Mouse (Mus musculus) monocyte, adult 5-6 weeks (primary cell): ENCODE results near the gene 2310022A10Rik. TPM values are rescaled to one million over a fixed set of nuclear protein-coding genes. Genes with fewer than 3 reads are reported as not detected.

ENCODE experiments used
- ATAC-seq: fragments of 153-309, 156-312 bp; replicated peaks from 2 replicates; pipeline ENCODE4 v1.8.0; 2017; ENCODE audit warnings: mild to moderate bottlenecking; ENCODE audit not compliant: low TSS enrichment, insufficient number of reproducible peaks, severe bottlenecking, poor library complexity, low FRiP score
- total RNA-seq: library from RNA; stranded (forward); fragments of 200-1000, 200-491, 200-594 nt; gene quantifications from 3 replicates; pipeline ENCODE4 v1.2.3, GENCODE M21; 2017

Gene 2310022A10Rik
- total RNA-seq, 1 experiment from 2014 or later = 3.6 TPM

- ATAC-seq = no peak
These were observed 15.0 kb upstream of the 2310022A10Rik start for GRCm38 (mm10) chr7:27537998-27538397.

- no peak for ATAC-seq
These were observed 14.2 kb upstream of the 2310022A10Rik start for GRCm38 (mm10) chr7:27538797-27539196.

- ATAC-seq = no peak
These were observed 12.5 kb upstream of the 2310022A10Rik start for GRCm38 (mm10) chr7:27540521-27540920.

GRCm38 (mm10) chr7:27540935-27541334 lies 12.1 kb upstream of the 2310022A10Rik start:
- no peak for ATAC-seq

- ATAC-seq = peak; percentile 75
These were observed 11.6 kb upstream of the 2310022A10Rik start for GRCm38 (mm10) chr7:27541431-27541830.

DNA sequence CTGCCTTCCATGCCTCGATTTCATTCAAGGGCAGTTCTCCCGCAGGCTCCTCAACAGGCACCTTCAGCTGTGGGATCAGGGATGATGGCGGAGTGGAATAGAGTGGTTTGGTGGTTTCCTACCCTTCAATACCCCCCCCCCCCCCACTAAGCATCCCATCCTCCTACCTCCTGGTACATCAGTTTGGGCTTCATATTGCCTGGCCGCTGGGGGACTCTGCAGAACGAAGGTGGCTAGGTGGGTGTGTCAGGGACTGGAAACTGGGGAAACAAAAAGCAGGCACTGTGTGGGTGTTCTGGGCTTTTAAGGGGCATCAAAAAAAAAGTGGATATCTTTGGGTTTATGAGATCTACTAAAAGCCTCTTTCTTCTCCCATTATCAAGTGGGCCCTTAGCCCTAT lies 11.1 kb upstream of the 2310022A10Rik start:
- no peak for ATAC-seq

- ATAC-seq = peak; percentile 57
These were observed 10.5 kb upstream of the 2310022A10Rik start for GRCm38 (mm10) chr7:27542392-27543033.

GRCm38 (mm10) chr7:27543065-27543464 lies 10.0 kb upstream of the 2310022A10Rik start:
- no peak for ATAC-seq

DNA sequence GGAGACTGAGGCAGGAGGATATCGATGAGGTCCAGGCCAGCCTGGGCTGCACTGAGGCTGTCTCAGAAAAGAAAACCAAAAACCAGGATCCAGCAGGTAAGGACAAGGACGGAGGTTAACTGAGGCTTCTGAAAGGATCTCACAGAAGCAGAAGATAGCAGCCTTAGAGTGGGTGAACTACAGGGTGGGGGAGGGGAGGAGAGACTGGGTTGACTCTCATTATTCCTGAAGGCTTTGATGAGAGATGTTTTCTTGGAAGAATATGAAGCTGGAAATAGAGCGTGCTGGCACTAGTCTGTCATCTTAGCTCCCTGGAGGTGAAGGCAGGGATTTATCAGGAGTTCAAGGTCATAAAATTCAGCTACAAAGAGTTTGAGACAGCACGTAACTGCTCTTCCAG lies 9.2 kb upstream of the 2310022A10Rik start:
- ATAC-seq = no peak

GRCm38 (mm10) chr7:27544675-27545370 lies 8.2 kb upstream of the 2310022A10Rik start:
- ATAC-seq = peak; percentile 59

DNA sequence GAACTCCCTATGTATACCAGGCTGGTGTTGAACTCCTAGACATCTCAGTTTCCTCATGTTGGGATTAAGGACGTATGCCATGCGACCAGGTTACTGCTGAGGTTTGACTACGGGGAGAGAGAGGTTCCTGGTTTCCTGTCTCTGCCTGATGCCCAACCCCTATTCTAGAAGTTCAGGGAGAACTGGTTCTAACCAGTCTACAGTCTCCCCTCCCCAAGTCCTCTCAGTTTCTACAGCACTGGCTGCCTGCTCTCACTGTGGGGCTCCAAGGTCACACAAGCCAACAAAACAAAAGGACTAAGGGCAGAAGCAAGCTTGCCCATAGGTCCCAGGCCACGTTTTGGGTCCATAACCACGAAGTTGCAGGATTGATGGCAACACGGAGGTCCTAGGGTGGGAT lies 3.4 kb upstream of the 2310022A10Rik start:
- no peak for ATAC-seq

DNA sequence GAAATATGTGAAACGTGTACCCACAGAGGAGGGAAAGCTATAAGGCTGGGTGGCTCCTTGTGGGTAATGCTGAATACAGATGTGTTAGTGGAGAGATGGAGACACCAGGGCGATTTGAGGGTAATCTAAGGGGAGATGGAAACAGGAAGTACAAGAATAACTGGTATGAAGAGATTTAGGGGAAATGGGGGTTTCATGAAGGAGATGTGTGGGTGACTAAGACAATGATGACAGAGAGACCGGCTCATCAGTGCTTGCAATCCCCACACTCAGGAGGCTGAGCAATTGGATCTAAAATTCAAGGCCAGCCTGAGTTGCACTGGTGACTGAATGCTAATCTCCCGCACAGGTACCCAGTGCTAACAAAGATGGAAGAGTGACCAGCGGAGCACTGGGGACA lies 963 bp upstream of the 2310022A10Rik start:
- no peak for ATAC-seq

GRCm38 (mm10) chr7:27560291-27560887 lies 7.4 kb downstream of the 2310022A10Rik start:
- no peak for ATAC-seq

GRCm38 (mm10) chr7:27560978-27561377 lies 7.9 kb downstream of the 2310022A10Rik start:
- no peak for ATAC-seq

GRCm38 (mm10) chr7:27569580-27570224 lies 16.7 kb downstream of the 2310022A10Rik start:
- no peak for ATAC-seq

DNA sequence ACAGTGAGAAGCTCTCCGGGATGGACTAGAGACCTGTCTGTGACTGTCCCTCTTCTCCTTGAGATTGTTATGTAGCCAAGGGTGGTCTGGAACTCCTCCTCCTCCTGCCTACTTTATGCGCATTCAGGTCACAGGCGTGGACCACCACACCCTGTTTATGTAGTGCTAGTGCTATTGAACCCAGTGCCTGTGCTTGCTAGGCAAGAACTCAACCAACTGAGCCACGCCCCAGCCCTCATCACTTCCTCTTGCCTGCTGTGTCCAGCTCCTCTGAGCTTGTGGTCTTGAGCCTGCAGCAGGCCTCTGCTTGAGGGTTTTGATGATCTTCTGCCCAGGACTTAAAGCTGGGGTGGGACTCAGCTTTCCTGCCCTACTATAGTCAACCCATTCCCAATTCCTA lies 19.1 kb downstream of the 2310022A10Rik start:
- peak; percentile 44 for ATAC-seq

- peak; percentile 59 for ATAC-seq
These were observed 21.3 kb downstream of the 2310022A10Rik start for GRCm38 (mm10) chr7:27574124-27574880.

- ATAC-seq = peak; percentile 54
These were observed 23.9 kb downstream of the 2310022A10Rik start for GRCm38 (mm10) chr7:27576914-27577313.

DNA sequence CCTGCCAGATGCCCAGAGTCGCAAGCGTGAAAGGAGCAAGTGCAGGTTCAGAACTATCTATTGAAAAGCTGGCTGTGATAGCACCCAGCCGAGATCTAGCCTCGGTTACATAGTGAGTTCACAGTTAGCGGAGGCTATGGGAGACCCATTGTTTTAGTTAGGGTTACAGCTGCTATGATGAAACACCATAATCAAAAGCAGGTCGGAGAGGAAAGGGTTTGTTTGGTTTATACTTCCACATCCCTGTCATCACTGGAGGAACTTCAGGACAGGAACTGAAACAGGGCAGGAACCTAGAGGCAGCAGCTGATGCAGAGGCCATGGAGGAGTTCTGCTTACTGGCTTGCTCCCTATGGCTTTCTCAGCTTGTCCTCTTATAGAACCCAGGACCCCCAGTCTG lies 24.6 kb downstream of the 2310022A10Rik start:
- peak; percentile 64 for ATAC-seq
